Mouse (Mus musculus): Measurements from ENCODE around the gene 4930562C15Rik. TPM values are rescaled to one million over a fixed set of nuclear protein-coding genes. Genes with fewer than 3 reads are reported as not detected.

4930562C15Rik gene
- polyA plus RNA-seq, 1 experiment, result not detected

- WGBS, result 93% methylated on average over 5 of the region's 5 CpGs
- Histone ChIP-seq H3K4me3 (ENCODE audit: insufficient read depth, low read depth, low read length) (no peak overlapping the region), H3K27ac (ENCODE audit: insufficient read depth, low read depth, low read length) (no peak overlapping the region), H3K4me1 (ENCODE audit: control insufficient read depth, insufficient read depth, low read length) (peaks cover 7% of the 10 kb centered on the region)
- no peak for TF ChIP-seq POLR2A (IDR thresholded peaks at IDR 0.05; ENCODE audit: insufficient read depth, low read depth, low read length)
- TF ChIP-seq CTCF (IDR thresholded peaks at IDR 0.05; ENCODE audit: insufficient read depth, low read depth, low read length), result no peak
Observed at GRCm38 (mm10) chr16:4827639-4828038, 7.6 kb upstream of the 4930562C15Rik start.

GRCm38 (mm10) chr16:4829271-4829900 is 5.8 kb upstream of the 4930562C15Rik start:
- no peak overlapping the region for H3K27ac ChIP-seq (ENCODE audit: insufficient read depth, low read depth, low read length)
- WGBS, result 79% methylated on average over 6 of the region's 6 CpGs
- no peak for TF ChIP-seq POLR2A (IDR thresholded peaks at IDR 0.05; ENCODE audit: insufficient read depth, low read depth, low read length)
- TF ChIP-seq CTCF (IDR thresholded peaks at IDR 0.05; ENCODE audit: insufficient read depth, low read depth, low read length), result no peak
- H3K4me3 ChIP-seq (ENCODE audit: insufficient read depth, low read depth, low read length), result no peak overlapping the region
- H3K4me1 ChIP-seq (ENCODE audit: control insufficient read depth, insufficient read depth, low read length), result peaks cover 7% of the 10 kb centered on the region

- no peak overlapping the region for H3K27ac ChIP-seq (ENCODE audit: insufficient read depth, low read depth, low read length)
- H3K4me3 ChIP-seq (ENCODE audit: insufficient read depth, low read depth, low read length), result no peak overlapping the region
- H3K4me1 ChIP-seq (ENCODE audit: control insufficient read depth, insufficient read depth, low read length), result peaks cover 9% of the 10 kb centered on the region
- 60% methylated on average over 15 of the region's 15 CpGs for WGBS
- TF ChIP-seq POLR2A (IDR thresholded peaks at IDR 0.05; ENCODE audit: insufficient read depth, low read depth, low read length), result no peak
- no peak for TF ChIP-seq CTCF (IDR thresholded peaks at IDR 0.05; ENCODE audit: insufficient read depth, low read depth, low read length)
Observed at GRCm38 (mm10) chr16:4831650-4832419, 3.4 kb upstream of the 4930562C15Rik start.

GRCm38 (mm10) chr16:4833858-4834257 is 1.4 kb upstream of the 4930562C15Rik start:
- peaks cover 9% of the 10 kb centered on the region for H3K4me1 ChIP-seq (ENCODE audit: control insufficient read depth, insufficient read depth, low read length)
- H3K27ac ChIP-seq (ENCODE audit: insufficient read depth, low read depth, low read length), result no peak overlapping the region
- WGBS, result 90% methylated on average over 2 of the region's 2 CpGs
- no peak overlapping the region for H3K4me3 ChIP-seq (ENCODE audit: insufficient read depth, low read depth, low read length)
- TF ChIP-seq CTCF (IDR thresholded peaks at IDR 0.05; ENCODE audit: insufficient read depth, low read depth, low read length) (no peak), POLR2A (IDR thresholded peaks at IDR 0.05; ENCODE audit: insufficient read depth, low read depth, low read length) (no peak)

GRCm38 (mm10) chr16:4837631-4838030 is 2.4 kb downstream of the 4930562C15Rik start:
- Histone ChIP-seq H3K27ac (ENCODE audit: insufficient read depth, low read depth, low read length) (no peak overlapping the region), H3K4me1 (ENCODE audit: control insufficient read depth, insufficient read depth, low read length) (0 out of 2 replicates have a peak, but pooled peaks cover 4% of the 10 kb centered on the region), H3K4me3 (ENCODE audit: insufficient read depth, low read depth, low read length) (no peak overlapping the region)
- no peak for TF ChIP-seq CTCF (IDR thresholded peaks at IDR 0.05; ENCODE audit: insufficient read depth, low read depth, low read length)
- TF ChIP-seq POLR2A (IDR thresholded peaks at IDR 0.05; ENCODE audit: insufficient read depth, low read depth, low read length), result no peak
- 50% methylated on average over 3 of the region's 3 CpGs for WGBS

GRCm38 (mm10) chr16:4839552-4839951 is 4.3 kb downstream of the 4930562C15Rik start:
- Histone ChIP-seq H3K4me3 (ENCODE audit: insufficient read depth, low read depth, low read length) (no peak overlapping the region), H3K4me1 (ENCODE audit: control insufficient read depth, insufficient read depth, low read length) (0 out of 2 replicates have a peak, but pooled peaks cover 4% of the 10 kb centered on the region), H3K27ac (ENCODE audit: insufficient read depth, low read depth, low read length) (no peak overlapping the region)
- WGBS, result 81% methylated on average over 3 of the region's 3 CpGs
- TF ChIP-seq CTCF (IDR thresholded peaks at IDR 0.05; ENCODE audit: insufficient read depth, low read depth, low read length) (no peak), POLR2A (IDR thresholded peaks at IDR 0.05; ENCODE audit: insufficient read depth, low read depth, low read length) (no peak)

- Histone ChIP-seq H3K27ac (ENCODE audit: insufficient read depth, low read depth, low read length) (no peak overlapping the region), H3K4me3 (ENCODE audit: insufficient read depth, low read depth, low read length) (no peak overlapping the region), H3K4me1 (ENCODE audit: control insufficient read depth, insufficient read depth, low read length) (0 out of 2 replicates have a peak, but pooled peaks cover 3% of the 10 kb centered on the region)
- WGBS, result 75% methylated on average over 8 of the region's 8 CpGs
- TF ChIP-seq POLR2A (IDR thresholded peaks at IDR 0.05; ENCODE audit: insufficient read depth, low read depth, low read length) (no peak), CTCF (IDR thresholded peaks at IDR 0.05; ENCODE audit: insufficient read depth, low read depth, low read length) (no peak)
Observed at GRCm38 (mm10) chr16:4840231-4840630, 5.0 kb downstream of the 4930562C15Rik start.

- no peak overlapping the region for H3K4me3 ChIP-seq (ENCODE audit: insufficient read depth, low read depth, low read length)
- no peak overlapping the region for H3K27ac ChIP-seq (ENCODE audit: insufficient read depth, low read depth, low read length)
- 88% methylated on average over 3 of the region's 3 CpGs for WGBS
- TF ChIP-seq POLR2A (IDR thresholded peaks at IDR 0.05; ENCODE audit: insufficient read depth, low read depth, low read length) (no peak), CTCF (IDR thresholded peaks at IDR 0.05; ENCODE audit: insufficient read depth, low read depth, low read length) (no peak)
- H3K4me1 ChIP-seq (ENCODE audit: control insufficient read depth, insufficient read depth, low read length), result no peaks in the 10 kb centered on the region
Observed at GRCm38 (mm10) chr16:4847041-4847440, 11.8 kb downstream of the 4930562C15Rik start.

GRCm38 (mm10) chr16:4848090-4848489 is 12.9 kb downstream of the 4930562C15Rik start:
- WGBS, result 96% methylated on average over 2 of the region's 2 CpGs
- Histone ChIP-seq H3K27ac (ENCODE audit: insufficient read depth, low read depth, low read length) (no peak overlapping the region), H3K4me1 (ENCODE audit: control insufficient read depth, insufficient read depth, low read length) (no peaks in the 10 kb centered on the region), H3K4me3 (ENCODE audit: insufficient read depth, low read depth, low read length) (no peak overlapping the region)
- TF ChIP-seq CTCF (IDR thresholded peaks at IDR 0.05; ENCODE audit: insufficient read depth, low read depth, low read length) (no peak), POLR2A (IDR thresholded peaks at IDR 0.05; ENCODE audit: insufficient read depth, low read depth, low read length) (no peak)

All from olfactory bulb, adult 2 months (tissue).